Mouse (Mus musculus) lung, adult 2 months (tissue): ENCODE data around the gene Gpc6.

Experiments
- CTCF ChIP-seq: fragments of 200-500 bp; IDR thresholded peaks from 2 replicates; pipeline ENCODE4 v1.5.1; 2011; ENCODE audit warnings: mild to moderate bottlenecking, low read length, control low read depth; ENCODE audit not compliant: insufficient read depth
- POLR2A ChIP-seq: fragments of 200-500 bp; IDR thresholded peaks from 2 replicates; pipeline ENCODE4 v1.6.1; 2011; ENCODE audit warnings: low read depth, mild to moderate bottlenecking, control low read depth, low read length, borderline replicate concordance; ENCODE audit errors: extremely low read depth

GRCm38 (mm10) chr14:117157426-117157825 lies 232.3 kb downstream of the Gpc6 start:
- TF ChIP-seq CTCF (no peak), POLR2A (no peak)
